Mouse (Mus musculus): ENCODE data around the gene Pfas.
"Not testable (repeated sequence)": the region's sequence is repeated elsewhere in the genome, so short reads cannot be mapped to it uniquely, and the experiment has no call there.

Pfas gene

DNA sequence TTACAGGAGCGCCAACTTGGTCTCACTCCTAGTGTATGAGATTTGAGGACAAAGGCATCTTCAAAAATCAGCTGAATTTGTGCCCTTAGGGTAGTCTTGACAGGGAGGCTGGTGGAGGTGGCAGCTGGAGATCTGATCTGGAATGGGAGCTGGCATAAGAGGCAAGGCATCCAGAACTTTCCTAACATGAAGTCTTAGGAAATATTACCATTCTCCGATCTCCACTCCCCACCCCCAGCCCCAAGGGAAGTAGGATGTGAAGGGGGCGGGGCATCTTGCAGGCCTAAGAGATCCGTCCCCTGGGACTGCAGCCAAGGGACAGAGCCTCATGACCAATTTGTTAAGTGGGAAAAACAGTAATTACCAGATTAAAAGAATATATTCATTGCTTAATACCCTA lies 38.0 kb downstream of the Pfas start:
- DNase-seq (ENCODE audit: low spot score): peak; percentile 60

DNA sequence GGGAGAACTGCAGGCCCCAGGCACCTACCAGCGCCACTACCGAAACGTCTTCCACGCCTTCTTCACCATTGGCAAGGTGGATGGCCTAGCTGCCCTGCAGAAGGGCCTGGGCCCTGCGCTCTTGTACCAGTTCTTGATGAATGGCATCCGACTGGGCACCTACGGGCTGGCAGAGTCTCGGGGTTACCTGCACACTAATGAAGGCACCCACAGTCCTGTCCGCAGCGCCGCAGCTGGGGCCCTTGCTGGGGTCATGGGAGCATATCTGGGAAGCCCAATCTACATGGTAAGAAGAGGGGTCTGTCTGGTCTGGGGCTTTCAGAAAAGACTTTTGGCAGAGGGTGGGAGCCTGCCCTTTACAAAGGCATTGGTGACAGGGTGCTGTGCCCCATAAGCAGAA lies 39.5 kb downstream of the Pfas start:
- no peak for DNase-seq (ENCODE audit: low spot score)

DNA sequence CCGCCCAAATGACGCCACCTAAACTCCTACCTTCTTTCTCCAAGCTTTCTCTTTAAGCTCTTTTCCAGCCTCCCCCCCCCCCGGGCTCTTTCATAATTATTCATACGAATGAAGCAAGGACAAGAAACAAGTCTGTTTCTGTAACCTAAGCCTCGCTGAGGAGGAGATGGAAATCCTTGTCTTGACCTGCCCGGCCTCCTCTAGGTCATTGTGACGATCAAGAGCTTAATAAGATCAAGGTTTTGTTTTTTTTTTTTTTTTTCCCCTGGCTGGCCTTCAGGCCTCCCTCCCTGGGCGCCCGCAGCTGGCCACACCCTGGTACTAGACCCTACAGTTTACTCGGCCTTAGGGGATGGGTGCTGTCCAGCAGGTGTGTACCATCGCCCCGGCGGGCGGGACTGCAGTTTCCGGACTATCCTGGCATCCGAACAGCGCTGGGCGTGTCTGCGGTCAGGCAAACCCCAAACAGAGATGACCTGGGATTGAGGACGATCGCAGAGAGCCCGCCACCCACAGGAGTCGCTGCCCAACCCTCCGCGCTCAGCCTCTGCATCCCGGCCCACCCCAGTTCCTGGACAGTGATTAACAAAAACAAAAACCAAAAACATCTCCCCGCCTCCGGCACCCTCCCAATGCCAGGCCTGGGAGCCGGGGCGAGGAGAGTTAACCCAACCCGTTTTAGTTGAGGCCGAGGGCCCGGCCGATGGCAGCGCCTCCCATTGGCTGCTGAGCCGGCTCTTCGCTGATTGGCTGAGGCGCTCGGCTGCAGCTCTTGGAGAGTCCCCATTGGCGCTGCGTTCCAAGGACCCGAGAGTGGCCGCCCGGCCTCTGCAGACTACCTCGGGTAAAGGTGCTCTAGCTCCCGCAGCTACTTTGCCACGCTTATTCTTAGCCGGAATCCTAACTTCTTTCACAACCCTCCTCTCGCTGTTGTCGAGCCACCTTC lies 40.6 kb downstream of the Pfas start, which contains the start of gene Slc25a35:
Gene Slc25a35, plus strand, starts transcription at position 795 of the 946 bp plus-strand sequence.
- peak; percentile 89 for DNase-seq (ENCODE audit: low spot score)

DNA sequence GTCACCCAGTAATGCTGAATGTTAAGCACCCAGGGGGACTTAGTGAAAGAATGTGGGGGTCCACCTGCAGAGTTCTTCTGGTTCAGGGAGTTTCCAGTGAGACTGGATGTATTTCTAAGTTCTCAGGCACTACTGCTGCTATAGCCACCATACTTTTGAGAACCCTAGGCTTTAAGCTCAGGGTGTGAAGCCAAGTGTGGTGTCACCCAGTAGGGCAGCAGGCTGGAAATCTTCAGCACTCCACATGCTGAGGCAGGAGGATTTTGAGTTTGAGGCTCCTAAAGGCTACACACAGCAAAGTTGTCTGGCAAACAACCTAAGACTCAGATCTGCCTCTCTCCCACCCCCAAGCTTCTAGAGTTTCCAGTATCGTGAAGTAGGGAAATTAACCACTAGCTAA lies 41.7 kb downstream of the Pfas start:
- DNase-seq (ENCODE audit: low spot score): no peak

DNA sequence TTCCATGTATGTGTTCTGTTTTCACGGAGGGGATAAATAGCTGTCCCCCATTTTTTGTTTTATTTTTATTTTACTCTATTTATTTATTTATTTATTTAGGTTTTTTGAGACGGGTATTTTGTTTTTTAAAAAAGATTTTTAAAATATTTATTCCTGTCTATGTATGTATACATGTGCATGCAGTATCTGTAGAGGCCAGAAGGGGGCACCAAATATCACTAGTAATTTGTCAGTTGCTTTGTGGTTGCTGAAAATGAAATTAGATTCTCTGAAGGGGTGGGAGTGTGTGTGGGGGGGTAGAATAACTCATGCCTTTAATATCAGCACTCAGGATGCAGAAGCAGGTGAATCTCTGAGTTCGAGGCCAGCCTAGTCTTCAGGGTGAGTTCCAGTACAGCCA lies 42.4 kb downstream of the Pfas start:
- peak; percentile 53 for DNase-seq (ENCODE audit: low spot score)

DNA sequence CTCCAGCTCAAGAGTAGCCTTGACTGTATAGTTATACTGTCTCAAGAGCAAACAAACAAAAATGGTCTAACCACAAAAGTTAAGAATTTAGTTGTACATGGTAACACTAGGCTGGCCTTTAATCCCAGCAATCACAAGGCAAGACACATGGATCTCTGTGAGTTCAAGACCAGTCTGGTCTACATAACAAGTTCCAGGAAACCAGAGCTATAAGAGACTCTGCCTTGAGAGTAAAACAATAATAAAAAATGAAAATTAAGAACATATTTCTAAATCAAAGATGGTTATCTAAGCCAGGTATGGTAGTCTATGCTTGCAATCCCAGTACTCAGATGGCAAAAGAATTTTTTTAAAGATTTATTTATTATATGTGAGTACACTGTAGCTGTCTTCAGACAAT lies 43.2 kb downstream of the Pfas start:
- DNase-seq (ENCODE audit: low spot score): no peak

DNA sequence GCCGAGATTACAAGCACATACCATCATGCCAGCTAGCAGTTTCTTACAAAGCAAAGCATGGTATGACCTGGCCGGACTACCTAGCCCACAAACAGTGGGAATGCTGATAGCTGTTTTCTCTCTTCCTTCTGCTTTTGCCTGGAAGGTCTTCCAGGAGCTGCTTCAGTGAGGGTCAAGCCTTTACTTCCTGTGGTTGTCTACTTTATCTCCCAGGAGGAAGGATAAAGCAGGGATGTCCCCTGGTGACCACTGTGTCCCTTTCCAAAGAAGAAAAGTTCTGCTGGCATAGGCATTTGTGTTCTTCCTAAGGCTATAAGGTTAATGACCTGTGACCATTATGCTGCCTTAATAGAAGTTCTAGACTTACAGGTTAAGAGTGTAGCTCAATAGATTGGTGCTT lies 44.9 kb downstream of the Pfas start:
- no peak for DNase-seq (ENCODE audit: low spot score)

DNA sequence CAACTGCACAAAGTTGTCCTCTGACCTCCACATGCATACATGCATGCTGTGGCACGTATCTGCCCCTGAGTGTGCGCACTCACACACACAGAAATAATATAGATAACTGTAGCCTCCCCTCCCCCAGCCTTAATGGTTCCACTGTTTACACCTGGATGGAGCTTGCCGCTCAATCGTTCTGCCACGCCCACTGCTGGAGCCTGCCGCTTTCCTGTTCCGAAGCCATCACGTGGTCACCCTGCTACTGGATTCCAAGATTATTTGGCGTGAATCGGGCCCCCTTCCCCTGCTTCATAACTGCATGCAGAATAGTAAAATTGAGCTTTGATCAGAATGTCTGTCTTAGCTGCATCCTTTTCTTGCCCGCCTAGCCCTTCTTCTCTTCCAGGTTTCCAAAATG lies 46.1 kb downstream of the Pfas start:
- not testable (repeated sequence) for DNase-seq (ENCODE audit: low spot score)

DNA sequence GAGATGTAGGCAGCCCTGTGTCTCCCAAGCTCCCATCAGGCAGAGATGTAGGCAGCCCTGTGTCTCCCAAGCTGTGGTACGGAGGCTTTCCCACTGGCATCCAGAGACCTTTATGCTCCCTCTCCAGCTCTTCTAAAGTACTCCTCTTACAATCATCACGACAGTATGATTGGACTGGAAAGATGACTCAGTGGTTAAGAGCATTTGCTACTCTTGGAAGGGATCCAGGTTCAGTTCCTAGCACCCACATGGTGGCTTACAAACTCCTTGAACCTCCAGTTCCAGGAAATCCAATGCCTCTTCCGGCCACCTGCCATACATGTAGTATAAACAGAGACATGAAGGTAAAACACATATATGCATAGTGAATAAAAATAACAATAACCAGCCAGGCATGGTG lies 46.7 kb downstream of the Pfas start:
- no peak for DNase-seq (ENCODE audit: low spot score)

DNA sequence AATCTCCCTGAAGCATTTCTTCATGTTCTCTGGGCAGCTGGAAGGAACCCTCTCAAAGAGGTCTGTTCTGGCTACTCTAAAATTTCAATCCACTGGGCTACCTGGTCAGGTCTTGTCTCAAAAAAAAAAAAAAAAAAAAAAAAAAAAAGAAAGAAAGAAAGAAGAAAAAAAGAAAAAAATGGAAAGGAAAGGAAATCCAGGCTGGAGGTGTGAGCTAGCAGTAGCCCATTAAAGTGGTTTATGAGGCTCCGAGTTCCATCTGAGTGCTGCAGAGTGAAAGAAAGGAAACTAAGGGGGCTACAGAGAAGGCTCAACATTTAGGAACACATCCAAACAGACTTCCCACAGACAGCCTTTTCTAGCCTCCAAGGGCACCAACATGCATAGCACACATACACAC lies 50.3 kb downstream of the Pfas start:
- DNase-seq (ENCODE audit: low spot score): no peak

DNA sequence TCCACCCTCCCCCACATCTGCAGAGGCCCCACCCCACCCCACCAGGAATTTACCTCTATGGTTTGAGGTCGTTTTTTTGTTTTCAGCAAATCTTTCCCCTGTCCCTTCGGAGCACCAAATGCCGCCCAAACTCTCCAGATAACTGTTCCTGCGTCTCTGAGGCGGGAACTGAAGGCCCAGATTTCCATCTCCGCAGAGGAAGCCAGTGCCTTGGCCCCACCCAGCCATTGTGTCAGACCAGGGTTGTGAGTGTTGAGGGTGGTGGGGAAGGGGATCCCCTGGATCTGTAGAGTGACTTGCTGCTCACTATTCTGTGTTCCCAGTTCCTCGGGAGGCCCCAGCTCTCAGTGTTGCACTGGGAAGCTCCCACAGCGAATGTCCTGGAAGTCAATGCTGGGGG lies 51.0 kb downstream of the Pfas start, which contains the start of gene Arhgef15:
Gene Arhgef15, minus strand, starts transcription at position 173 of the 400 bp plus-strand sequence.
- no peak for DNase-seq (ENCODE audit: low spot score)

DNA sequence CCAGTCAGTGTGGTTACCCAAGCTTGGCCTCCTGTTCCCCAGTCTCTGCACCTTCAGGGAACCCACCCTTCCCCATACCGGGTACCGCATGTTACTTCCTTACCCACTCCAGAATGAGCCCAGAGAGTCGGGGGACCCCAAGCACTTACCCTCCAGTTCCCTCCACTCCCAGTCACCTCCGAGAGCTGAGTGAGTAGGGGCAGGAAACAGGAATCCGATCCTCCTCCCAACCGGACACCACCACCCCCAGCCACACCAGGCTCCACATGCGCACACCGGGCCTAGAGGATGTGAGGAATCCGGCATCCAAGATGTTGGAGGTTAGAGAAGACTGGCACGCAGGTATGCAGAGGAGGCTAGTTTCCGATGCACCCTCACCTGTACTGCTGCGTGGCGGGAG lies 51.6 kb downstream of the Pfas start:
- no peak for DNase-seq (ENCODE audit: low spot score)

DNA sequence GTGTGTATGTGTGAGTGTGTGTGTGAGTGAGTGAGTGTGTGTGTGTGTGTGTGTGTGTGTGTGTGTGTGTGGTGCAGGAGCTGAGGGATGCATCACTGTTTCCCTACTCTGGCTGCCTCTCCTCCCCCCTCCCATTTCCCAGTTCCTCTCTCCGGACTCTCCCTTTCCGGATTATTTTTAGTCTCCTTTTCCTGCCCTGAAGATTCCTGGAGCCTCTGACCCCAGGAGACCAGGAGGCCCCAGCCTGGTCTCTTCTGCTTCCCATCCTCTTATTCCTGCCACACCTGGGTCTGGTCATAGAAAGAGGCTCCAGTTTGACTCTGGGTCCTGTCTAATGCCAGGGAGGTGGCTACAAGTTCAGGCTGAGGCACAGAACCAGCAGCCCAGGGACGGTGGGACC lies 52.2 kb downstream of the Pfas start:
- no peak for DNase-seq (ENCODE audit: low spot score)

DNA sequence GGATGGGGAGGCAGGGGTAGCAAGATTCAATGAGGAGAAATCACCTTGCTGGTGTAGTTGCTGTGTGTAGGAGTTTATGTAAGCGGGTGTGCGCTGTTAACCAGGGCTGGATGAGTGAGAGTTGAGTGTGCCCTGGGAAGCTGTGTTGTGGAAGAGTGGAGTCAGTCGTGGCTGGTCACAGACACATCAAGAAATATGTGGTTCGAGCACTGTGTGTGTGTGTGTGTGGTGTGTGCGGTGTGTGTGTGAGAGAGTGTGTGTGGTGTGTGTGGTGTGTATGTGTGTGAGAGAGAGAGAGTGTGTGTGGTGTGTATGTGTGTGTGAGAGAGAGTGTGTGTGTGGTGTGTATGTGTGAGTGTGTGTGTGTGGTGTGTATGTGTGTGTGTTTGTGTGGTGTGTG lies 52.8 kb downstream of the Pfas start:
- no peak for DNase-seq (ENCODE audit: low spot score)

DNA sequence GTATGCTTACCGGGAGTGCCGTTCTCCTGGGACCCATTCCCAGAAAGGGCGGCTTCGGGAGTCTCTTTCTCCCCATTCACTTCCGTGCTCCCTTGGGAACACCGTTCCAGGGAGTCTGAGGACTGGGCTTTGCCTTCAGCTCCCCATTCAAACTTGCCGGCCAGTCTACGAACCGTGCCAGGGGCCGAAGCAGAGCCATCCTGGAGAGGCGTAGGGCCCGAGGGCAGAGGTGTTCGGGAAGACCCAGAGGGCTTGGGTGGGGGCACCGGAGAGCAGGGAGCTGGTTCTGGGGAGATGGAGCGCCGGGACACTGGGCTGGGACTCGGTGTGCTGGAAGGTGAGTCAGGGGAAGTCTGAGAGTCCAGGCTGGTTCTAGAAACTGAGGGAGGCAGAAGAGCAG lies 53.9 kb downstream of the Pfas start:
- no peak for DNase-seq (ENCODE audit: low spot score)

DNA sequence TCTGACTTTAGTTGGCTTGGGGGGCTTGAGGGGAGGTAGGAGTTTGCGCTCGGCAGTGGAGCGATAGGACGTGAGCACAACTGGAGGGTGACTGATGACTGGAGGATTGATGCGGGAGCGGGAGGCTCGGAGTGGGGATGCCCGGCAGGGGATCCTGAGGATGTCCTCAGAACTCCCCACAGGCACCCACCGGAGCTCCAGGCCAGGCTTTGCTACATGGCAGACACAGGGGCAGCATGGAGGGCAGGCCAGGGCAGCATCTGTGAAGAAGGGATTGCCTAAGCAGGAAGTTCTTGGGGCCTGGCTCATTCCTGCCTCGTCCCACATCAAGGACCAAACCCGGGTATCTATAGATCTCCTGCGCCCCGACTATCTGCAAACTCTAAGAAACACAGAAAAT lies 54.4 kb downstream of the Pfas start:
- no peak for DNase-seq (ENCODE audit: low spot score)

DNA sequence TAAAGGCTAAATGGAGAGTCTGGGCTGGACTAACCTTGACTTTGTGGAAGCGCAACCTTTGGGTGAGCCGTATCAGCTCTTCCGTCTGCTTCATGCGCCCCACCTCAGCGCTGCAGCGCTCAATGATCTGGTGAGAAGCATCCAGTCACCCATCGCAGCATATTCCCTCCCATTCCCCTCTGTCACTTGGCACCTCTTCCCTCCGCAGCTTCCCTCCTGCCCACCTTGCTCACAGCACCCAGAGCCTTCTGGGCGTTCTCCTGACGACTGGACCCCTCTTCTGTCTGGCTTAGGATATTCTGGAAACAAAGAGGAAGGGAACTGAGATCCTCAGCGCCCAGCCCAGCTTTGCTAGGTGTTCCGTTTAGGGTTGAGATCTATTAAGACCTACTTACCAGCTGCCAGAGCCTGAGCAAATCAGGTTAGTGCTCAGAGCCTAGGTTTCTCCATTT lies 60.7 kb downstream of the Pfas start:
- DNase-seq (ENCODE audit: low spot score): no peak

DNA sequence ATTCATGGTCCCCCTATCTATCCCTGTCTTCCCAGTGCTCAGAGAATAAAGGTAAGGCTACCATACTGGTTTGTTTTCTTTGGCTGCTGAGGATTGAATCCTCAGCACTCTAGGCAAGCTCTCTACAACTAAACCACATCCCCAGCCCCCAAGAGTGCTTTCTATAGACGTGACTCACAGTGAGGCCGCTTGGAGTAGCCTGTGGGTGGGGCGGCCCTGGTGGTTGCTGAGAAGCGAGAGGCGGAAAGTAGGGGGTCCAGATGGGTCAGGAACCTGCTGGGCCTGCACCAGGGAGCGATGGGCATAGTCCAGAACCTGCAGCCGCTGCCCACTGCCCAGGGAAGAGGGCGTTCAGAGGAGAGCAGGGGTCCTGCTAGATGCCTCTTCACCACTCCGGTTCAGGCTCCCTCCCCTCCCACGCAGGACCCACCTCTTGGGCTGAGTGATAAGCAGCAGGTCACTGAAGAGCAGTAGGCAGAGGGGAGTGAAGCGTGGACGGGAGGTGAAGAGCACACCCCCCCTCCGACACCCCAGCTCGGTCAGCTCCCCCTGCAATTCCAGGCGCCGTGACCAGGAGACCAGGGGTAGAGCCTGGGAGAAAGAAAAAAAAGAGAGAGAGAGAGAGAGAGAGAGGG lies 61.3 kb downstream of the Pfas start:
- no peak for DNase-seq (ENCODE audit: low spot score)

DNA sequence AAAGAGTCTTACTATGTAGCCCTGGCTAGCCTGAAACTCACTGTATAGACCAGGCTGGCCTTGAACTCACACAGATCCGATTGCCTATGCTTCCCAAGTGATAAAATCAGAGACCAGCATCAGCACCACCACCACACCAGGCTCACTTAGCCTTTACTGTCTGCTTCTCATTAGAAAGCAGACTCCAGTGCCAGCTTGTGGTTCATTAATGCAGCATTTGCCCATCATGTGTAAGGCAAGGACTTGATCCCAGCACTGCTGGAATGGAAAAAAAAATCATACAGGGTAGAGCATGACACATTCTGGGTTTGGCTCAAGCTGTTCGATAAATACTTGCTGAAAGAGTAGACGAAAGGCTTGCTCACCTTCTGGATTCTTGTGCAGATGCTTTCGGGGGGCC lies 62.3 kb downstream of the Pfas start:
- no peak for DNase-seq (ENCODE audit: low spot score)

DNA sequence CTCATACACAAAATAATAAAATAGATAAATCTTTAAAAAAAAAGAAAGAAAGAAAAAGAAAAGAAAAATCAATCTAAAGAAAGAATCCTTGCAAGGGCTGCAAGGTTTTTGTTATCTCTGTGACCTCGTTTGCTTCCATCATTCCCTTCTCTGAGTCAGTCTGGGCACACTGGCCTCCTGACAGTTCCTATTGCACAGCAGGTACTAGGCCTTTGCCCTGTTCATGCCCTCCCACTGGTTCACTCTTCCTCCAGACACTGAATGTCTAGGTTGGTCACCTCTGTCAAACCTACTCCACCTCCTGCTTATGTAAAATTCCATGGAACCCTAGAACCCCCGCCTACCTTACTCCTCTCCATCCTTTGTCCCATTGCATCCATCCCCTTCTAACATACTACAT lies 63.0 kb downstream of the Pfas start:
- no peak for DNase-seq (ENCODE audit: low spot score)

DNA sequence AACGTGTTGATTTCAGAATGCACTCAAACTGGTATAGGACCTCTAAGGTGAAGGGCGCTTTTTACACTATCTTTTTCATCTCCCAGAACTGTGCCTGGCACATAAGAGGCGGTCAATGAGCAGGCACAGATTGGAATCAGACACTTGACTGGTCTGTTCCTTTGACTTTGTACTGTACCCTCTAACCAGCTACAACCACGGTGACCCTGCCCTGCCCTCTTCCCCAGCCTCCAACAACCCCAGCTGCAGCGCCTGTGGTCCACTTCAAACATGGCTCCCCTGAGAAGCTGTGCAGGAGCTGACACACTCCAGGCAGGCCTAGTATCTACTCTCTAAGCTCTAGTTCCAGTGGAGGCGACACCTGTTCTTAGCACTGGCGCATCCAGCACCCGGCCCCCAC lies 65.5 kb downstream of the Pfas start:
- DNase-seq (ENCODE audit: low spot score): no peak

DNA sequence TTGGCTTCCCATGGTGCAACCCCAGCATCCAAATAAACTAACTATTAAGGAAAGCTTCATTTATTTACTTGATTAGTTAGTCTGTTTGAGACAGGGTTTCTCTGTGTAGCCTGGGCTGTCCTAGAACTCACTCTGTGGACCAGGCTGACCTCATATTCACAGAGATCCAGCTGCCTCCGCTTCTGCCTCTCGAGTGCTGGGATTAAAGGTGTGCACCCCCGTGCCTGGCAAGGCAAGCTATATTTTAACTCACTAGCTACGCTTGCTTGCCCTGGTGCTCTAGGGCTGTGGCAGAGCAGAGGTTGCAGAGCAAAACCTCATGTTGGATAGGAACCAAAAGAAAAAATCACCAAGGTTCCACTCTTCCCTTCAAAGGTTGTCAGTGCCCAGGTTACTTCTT lies 67.7 kb downstream of the Pfas start:
- DNase-seq (ENCODE audit: low spot score): no peak

Measured in adipocyte (in vitro differentiated cells).